Mouse (Mus musculus) ovary, postnatal 14 days (tissue): ENCODE data around the gene Atp6v0c.

ENCODE experiments used
- DNase-seq: peaks from one replicate; pipeline ENCODE4 v3.0.0; 2022; ENCODE audit warnings: low spot score

The Atp6v0c gene

GRCm38 (mm10) chr17:24169317-24170065 lies at the start of gene Atp6v0c:
Gene Atp6v0c, minus strand, starts transcription at chr17:24169702.
- peak; percentile 90 for DNase-seq

GRCm38 (mm10) chr17:24216836-24217235 lies 47.3 kb upstream of the Atp6v0c start:
- DNase-seq, result no peak

DNA sequence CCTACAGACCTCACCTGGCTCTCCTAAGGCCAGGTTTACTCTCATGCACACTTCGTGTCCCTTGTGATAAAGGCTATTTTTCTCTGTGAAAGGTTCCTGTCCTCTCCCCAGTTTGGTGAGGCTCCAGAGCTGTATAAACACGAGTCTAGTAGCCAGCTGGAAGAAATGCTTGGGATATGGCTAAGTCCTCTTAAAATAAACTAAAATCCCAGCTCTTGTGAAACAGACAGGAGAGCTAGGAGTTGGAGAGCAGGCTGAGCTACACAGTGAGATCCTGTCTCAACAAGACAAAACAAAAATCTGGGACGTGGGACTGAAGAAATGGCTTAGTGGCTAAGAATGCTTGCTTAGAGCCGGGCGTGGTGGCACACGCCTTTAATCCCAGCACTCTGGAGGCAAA lies 43.7 kb upstream of the Atp6v0c start:
- DNase-seq, result no peak

GRCm38 (mm10) chr17:24212441-24213018 lies 43.0 kb upstream of the Atp6v0c start:
- no peak for DNase-seq

GRCm38 (mm10) chr17:24211631-24212440 lies 42.3 kb upstream of the Atp6v0c start:
- DNase-seq, result peak; percentile 39

DNA sequence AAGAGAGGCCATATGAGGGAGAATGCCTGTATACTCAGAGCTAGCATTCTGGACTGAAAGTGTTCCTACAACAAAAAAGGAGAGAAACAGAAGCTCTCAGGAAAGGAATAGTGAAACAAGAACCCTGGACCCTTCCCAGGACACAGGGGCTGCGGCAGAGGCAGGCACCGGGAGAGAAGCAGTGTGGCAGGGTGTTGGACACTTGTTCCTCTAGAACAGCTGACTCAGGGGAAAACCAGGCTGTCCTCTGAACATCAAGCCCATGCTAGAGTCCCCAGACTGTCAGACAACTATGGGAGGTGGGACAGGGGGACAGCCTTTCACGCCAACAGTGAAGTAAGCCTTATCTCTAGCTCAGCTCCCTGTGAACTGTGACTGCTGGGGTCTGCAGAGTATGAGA lies 41.1 kb upstream of the Atp6v0c start:
- DNase-seq, result no peak

GRCm38 (mm10) chr17:24209916-24210240 lies 40.4 kb upstream of the Atp6v0c start:
- no peak for DNase-seq

GRCm38 (mm10) chr17:24209043-24209915 lies 39.8 kb upstream of the Atp6v0c start, which contains the start of gene Ntn3:
Gene Ntn3, minus strand, starts transcription at chr17:24209531.
- peak; percentile 37 for DNase-seq

GRCm38 (mm10) chr17:24208641-24209042 lies 39.1 kb upstream of the Atp6v0c start:
- no peak for DNase-seq

DNA sequence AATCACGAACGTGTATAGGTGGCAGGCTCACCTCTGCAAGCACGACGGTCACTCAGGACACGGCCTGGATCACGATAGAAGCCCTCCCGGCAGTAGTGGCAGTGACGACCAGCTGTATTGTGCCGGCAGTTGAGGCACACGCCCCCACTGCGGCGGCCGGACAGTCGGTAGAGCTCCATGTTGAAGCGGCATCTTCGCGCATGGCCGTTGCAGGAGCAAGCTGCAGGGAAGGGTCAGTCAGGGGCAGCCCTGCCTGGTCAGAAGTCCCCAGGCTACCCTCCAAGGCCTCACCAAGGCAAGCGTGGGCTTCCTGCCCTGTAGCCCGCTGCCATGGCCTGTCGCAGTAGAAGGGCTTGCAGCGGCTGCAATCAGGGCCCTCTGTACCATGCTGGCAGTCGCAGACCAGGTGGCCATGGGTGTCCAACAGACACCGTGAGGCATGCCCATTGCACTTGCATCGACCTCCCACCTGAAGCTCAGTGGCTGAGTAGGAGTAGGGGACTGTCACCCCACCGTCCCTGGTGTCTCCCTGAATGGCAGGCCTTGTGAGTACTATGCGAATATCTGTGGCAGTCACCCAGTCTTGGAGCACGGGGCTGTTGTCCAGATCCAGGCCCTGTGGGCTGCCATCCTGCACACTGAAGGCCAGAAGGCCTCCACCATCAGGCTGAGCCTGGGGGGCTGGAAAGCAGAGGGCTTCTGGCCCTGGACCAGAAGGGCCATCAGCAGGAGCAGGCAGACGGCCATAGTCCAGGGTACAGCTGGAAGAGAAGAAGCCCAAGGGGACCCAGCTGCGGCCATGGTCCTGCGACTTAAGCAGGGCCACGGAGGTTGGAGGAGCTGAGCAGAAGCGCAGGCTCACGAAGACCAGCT lies 38.5 kb upstream of the Atp6v0c start:
- no peak for DNase-seq

DNA sequence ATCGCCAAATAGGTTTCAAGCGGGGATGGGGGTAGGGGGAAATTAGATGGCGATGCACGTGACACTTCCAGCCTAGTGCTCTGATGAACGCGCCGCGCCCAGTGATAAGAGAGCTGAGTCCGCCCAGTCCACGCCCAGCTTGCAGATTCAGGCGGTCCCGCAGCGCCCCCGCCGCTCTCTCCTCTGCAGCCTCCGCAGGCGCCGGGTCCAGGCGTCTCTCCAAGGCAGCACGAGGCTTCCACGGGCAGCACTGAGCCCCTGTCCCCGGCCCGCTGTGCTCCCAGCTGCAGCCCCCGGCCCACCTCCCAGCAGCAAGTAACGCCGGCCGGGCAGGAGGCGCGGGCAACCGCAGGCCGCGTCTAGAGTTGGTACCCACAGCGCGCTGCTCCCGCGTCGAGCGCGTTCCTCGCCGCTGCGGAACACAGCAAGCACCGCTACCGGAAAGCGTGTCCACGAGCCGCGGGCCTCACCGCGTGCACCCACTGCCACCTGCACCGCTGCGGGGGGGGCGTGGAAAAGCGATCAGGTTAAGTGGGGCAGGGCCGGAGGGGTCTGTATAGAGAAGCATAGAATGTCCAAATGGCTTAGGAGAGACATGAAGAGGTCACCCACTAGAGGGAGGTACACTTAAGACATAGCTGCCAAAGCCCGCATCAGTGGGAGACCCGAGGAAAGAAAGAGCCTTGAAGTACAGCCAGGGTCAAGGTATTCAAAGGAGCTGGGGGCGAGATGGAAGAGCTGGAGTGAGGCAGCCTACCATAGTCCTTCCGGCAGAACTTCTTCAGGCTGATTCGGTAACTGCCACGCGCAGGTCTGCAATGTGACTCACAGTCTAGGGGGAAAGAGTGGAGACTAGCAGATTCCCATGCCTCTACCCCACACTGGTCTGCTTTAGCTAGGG lies 37.2 kb upstream of the Atp6v0c start:
- no peak for DNase-seq

DNA sequence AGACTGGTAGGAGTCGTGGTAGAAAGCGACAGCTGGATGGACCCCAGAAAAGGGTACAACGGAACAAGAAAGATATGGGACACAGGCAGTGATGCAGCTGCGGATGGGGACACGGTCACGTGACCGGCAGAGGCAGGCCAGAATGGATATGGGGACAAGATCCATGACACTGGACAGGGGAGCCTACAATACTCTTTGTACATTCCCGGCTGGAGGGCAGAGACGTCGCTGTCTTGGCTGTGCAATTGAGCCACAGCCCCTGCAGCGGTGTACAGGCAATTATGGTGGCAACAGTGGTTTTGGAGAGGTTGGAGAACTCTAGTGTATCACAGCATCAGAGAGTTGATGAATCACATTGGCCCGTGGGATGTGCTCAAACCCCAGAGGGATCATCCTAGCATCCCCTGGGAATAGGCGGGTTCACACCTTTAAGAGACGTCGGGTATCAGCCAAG lies 36.4 kb upstream of the Atp6v0c start:
- DNase-seq, result no peak

DNA sequence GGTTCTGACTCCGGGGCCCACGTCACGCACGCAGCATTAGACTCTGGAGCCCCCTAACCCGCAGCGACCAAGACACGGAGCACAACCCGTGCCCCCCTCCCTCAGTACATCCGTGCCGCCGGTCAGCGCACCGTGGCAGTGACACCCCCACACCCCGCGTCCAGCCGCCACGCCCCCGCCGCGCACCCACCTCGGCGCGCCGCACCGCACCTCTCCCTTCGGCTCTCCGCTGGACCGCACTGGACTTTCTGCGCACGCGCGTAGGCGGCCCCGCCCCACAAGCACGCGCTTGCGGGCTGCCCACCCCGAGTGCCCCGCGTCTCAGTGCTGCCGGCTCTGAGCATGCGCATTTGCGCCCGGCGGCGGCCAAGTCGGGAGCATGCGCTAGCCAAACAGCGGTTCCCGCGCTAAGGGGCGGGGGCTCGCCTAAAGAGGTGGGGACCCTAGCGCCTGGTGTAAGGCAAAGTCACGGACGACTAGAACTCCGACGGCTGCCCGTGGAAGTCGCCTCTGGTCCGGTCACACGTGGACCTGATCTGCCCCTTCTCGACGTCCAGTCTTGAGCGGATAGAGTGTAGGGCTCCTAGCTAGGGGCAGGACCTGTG lies 35.9 kb upstream of the Atp6v0c start, which contains the start of gene Tbc1d24:
Gene Tbc1d24, minus strand, starts transcription at position 279 of the 605 bp plus-strand sequence.
- DNase-seq, result peak; percentile 89

DNA sequence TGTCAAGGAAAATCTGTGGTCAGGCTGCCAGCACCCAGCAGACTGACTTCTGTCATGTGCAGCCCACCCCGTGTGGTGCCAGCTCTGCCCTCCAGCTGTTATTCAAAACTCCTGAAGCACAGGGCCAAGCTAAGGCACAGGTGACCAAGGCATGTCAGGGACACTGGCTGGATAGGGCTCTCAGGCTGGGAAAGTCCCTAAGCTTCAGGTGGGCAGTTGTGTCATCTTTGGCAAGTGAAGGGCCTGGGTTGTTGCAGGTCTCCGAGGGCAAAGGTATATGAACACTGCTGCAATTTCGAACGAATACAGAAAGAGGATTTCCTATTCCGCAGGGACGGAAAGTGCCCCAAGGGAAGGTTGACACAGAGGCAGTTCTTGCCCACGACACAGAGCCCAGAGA lies 35.3 kb upstream of the Atp6v0c start:
- no peak for DNase-seq

- no peak for DNase-seq
Measured at GRCm38 (mm10) chr17:24203611-24204534, 34.4 kb upstream of the Atp6v0c start.

- DNase-seq, result no peak
Measured at GRCm38 (mm10) chr17:24203068-24203467, 33.6 kb upstream of the Atp6v0c start.

DNA sequence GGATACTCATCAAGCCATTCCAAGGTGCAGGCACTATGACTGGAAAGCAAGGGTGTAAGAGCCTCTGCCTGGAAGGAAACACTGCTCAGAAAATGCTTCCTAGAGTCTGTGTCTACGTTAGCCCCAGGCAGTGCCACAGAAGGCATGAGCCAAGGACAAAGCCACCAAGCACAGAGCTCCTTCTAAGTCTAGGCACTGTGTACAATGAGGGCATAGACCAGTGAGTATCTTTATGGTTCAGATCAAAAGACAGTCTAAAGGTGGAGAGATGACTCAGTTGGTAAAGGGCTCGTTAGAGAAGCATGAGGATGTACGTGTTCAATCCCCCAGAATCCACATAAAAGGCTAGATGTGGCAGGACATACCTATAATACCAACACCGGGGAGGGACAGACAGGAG lies 31.6 kb upstream of the Atp6v0c start:
- DNase-seq, result no peak

GRCm38 (mm10) chr17:24199741-24200140 lies 30.2 kb upstream of the Atp6v0c start:
- no peak for DNase-seq
